Mouse (Mus musculus) c-Kit-positive CD71-negative TER-119-negative erythroid progenitor cells, embryonic 14.5 days (primary cell): ENCODE results near the gene Trp53rkb.
"Not testable (repeated sequence)": the region's sequence is repeated elsewhere in the genome, so short reads cannot be mapped to it uniquely, and the experiment has no call there.

ENCODE experiments used
- DNase-seq: peaks from one replicate; pipeline ENCODE4 v3.0.0-alpha.2; 2013; ENCODE audit warnings: low read depth

The Trp53rkb gene

GRCm38 (mm10) chr2:166792355-166792754 lies at the start of gene Trp53rkb:
Gene Trp53rkb, plus strand, starts transcription at chr2:166792531.
- DNase-seq = no peak

- no peak for DNase-seq
These were observed 48.8 kb upstream of the Trp53rkb start for GRCm38 (mm10) chr2:166743504-166743903.

DNA sequence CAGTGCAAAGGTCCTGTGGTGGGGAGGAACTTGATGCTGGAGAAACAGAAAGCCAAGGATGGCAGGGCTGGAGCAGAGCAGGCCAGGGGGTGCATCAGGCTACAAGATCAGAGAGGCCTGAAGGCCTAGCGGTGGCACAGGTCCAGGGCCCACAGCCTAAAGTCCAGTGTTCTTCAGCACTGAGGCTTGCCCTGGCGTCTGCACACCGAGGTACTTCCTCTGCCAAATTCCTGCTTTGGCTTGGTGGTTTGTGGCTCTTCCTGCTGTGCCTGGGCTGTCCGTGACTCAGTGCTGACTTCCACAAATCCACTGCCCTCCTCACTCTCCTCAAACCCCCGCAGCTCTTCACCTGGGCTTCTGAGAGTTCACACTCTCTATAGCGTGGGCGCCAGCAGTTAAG lies 47.9 kb upstream of the Trp53rkb start:
- no peak for DNase-seq

- DNase-seq = no peak
These were observed 46.5 kb upstream of the Trp53rkb start for GRCm38 (mm10) chr2:166745849-166746248.

DNA sequence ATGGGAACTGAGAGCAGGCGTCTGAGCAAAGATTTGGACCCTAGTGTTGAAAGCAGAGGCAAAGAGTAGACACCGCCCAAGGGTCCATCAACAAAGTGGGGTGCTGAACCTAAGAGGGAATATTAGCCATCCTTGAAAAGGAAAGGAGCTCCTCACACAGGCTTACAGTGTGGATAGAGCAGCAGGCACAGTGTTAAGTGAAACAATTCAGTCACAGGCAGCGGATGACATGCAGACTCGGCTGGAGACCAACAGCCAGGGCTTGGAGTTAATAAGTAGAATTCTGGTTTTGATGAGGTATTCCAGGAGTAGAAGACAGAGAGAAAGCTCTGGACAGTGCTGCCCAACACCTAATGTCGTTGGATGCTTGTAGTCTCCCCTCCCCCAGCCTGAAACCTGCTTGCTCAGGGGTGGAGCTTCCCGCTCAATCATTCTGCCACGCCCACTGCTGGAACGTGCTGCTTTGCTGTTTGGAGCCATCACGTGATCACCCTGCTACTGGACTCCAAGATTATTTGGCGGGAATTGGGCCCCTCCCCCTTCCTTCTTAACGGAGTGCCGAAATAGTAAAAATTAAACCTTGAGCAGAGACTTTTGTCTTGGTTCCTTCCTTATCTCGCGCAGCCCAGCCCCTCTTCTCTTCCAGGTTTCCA lies 45.9 kb upstream of the Trp53rkb start:
- not testable (repeated sequence) for DNase-seq

GRCm38 (mm10) chr2:166750620-166751191 lies 41.6 kb upstream of the Trp53rkb start:
- DNase-seq = no peak

DNA sequence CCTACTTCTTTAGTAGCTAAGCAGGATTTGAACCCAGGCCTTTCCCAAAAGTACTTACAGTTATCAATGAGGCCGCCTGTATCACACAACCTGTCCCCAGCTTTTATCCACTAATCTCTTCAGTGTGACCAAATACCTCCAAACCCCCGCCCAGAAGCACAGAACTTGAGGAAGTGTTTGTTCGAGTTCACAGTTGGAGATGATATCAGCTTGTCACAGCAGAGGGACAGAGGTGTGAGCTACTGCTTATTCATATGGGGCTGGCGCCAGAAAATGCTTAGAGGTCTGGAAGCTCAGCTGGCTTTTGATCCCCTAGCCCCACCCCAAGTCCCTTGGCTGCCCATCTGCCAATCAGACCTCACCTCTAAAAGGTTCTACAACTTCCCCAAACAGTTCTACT lies 38.1 kb upstream of the Trp53rkb start:
- DNase-seq = no peak

DNA sequence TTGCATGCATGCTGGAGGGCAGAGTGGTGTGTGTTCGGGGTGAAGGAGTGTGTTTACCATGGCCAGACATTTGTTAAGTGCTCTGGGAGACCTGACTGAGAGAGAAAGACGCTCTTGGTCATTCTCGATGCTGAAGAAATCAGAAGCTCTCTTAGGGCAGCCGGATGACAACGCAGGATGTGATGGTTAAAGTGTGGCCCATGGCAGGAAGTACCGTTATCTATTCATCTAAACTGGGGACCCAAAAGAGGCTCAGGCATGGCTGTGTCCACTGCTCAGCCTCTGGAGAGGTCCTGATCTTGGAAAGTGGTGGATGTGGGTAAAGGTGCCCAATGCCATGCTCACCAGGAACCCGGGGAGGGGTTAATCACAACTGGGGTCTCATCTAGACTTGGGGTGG lies 37.6 kb upstream of the Trp53rkb start:
- DNase-seq = no peak

- no peak for DNase-seq
These were observed 34.4 kb upstream of the Trp53rkb start for GRCm38 (mm10) chr2:166757969-166758368.

DNA sequence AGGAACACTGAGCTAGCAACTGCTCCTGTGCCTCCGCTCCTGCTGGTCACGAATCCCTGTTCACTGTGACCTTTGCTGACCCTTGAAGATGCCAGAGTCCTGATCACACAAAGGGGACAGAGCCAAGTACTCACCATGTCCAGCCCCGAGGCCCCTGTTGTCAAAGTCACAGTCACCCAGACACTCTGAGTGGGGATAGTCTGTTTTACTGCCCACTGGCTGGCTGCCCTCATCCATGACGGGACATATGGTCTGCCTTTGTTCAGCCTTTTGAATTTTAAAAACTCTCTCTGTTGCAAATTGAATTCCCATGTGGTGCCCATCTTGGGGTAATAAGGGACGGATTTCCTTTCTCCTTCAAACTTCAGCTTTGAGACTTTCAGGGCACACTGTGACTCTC lies 28.3 kb upstream of the Trp53rkb start:
- DNase-seq = no peak

DNA sequence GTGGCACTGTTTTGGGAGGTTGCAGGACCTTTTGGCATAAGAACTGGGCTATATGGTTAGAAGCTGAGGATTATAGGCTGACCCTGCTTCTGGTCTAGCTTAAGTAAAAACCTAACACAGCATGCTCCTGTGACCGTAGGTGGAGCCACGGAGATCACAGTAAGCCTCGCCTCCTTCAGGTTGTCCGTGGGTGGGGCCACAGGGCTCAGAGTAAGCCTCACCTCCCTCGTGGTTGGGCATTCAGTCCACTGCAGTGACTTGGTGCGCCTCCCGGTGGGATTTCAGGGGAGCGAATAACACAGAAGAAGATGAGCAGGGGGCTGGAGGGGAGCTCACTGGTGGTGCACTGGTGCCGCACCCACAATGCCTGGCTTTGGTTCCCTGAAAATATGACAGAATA lies 24.7 kb upstream of the Trp53rkb start:
- no peak for DNase-seq

DNA sequence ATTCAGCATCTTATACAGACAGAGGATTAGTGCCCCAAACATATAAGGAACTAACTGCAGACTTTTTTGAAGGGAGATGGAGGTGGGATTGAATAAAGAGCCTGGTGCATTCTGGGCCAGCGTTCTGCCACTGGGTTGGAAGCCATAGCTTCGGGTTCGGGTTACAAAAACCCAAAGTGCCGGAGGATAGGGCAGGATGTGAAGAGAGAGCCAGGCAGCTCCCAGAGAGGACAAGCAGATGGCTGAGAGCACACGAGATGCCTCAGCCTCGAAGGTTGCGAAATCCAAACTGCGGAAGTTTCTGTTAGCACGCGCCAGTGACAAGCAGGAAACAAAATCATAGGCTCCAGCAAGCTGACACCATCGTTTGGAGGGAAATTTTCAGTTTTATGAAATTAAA lies 20.9 kb upstream of the Trp53rkb start:
- DNase-seq = no peak

GRCm38 (mm10) chr2:166773587-166773986 lies 18.7 kb upstream of the Trp53rkb start:
- no peak for DNase-seq

DNA sequence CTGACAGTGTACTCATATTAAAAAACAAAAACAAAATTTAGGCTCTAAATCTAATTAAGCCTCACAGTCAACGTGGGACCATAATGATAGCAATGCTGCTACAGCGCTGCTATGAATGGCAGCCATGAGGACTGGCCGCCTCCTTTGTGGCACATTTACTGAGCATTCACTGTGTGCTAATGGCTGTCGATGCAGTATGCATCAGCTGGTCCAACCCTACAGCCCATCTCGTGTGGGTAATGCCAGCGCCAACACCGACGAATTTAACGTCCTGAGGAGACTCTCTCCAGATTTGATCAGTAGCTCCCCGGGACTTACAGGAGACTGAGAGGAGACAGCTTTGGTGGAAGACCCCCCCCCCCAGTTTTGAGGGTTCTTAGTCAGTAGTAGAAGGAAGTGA lies 18.1 kb upstream of the Trp53rkb start:
- no peak for DNase-seq

- no peak for DNase-seq
These were observed 16.9 kb upstream of the Trp53rkb start for GRCm38 (mm10) chr2:166775357-166775893.

DNA sequence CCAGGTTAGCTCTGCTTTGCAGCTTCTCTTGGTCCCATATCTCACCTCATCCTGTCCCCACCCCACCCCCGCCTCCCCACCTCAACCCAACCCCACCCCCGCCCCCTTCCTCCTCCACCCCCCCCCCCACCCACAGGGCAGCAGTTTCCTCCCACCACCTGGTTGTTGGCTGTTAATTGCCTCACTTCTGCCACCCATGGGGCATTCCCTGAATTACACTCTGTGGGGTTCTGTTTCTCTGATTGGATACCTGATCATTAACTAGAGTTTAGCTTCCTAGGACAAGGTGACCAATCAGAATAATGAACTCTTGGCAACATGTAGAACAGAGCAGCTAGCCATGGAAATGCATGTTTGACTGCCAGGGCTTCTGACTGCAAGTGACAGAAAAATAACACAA lies 16.1 kb upstream of the Trp53rkb start:
- no peak for DNase-seq

DNA sequence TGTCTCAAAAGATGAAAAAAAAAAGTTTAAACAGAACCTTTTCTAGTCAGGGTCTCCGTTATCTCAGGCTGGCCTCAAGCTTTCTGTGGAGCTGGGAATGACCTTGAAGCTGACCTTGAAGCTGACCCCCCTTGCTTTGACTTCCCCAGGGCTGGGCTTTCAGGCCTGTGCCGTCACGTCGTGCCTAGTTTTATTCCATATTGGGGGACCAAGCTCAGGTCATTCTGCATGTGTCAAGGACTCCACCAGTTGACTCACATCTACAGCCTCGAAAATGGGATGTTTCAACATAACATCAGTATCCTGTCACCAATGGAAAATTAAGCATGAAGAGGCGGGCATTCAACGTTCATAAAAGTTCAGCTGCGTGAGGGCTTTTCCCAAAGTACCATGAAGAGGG lies 12.4 kb upstream of the Trp53rkb start:
- no peak for DNase-seq

GRCm38 (mm10) chr2:166780980-166781578 lies 11.3 kb upstream of the Trp53rkb start:
- no peak for DNase-seq

DNA sequence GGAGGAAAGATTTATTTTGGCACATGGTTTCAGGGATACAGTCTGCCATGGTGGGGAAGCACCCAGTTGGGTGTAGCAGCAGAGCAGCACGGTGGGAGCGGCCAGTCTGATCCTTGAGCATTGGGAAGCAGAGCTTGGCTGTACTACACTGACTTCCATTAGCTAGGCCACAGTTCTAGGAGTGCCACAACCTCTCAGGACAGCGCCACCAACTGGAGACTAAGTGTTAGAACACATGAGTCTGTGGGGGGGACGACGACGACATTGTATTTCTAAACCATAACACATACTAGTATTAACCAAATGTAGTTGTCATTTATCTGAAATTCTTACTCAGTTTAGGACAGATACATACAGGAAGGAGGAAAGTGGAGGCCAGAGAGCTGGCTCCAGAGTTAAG lies 8.0 kb upstream of the Trp53rkb start:
- no peak for DNase-seq

DNA sequence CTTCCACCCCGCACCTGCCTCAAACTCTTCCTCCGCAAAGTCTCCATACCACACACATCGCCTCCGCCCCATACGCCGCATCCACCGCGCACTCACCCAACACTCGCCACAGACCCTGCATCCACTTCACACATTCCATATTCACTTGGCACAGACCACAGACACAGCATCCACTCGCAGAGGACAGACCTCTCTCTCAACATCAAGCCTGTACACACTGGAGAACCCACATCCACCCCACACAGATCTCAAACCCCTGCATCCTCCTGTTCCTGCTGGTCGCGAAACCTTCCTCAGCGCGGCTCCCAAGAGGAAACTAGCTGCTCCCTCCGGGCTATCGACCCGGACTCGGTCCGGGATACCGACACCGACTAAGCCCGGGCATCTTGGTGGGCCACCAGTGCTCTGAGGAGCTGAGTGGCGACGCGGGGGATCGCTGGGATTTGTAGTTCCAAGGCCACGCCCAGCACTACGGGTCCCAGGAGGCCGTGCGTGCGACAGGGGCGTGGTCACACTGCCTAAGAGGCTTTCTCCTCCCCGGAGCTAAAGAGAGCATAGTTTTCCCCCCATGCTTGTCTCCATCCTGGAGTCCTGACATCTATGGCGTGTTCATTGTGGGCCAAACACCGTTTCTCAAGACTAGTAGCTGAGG lies 5.9 kb upstream of the Trp53rkb start:
- peak; percentile 88 for DNase-seq

DNA sequence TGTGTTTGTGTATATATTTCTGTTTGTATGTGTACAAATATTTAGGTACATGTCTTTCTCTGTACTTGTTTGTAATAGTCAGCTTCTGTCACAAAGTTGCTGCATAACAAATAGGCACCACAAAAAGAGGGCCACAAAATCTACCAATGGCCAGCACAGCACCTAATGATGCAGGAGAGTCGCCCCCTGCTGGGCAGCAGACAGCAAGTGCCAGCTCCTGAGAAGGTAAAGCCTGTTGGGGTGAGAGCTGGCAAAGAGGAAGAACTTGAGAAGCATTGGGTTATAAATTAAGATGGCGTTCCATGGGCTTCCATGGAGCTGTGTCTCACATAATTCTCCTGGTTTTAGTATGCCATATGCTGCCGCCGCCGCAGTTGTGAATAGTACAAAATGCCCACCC lies 593 bp upstream of the Trp53rkb start:
- DNase-seq = no peak

DNA sequence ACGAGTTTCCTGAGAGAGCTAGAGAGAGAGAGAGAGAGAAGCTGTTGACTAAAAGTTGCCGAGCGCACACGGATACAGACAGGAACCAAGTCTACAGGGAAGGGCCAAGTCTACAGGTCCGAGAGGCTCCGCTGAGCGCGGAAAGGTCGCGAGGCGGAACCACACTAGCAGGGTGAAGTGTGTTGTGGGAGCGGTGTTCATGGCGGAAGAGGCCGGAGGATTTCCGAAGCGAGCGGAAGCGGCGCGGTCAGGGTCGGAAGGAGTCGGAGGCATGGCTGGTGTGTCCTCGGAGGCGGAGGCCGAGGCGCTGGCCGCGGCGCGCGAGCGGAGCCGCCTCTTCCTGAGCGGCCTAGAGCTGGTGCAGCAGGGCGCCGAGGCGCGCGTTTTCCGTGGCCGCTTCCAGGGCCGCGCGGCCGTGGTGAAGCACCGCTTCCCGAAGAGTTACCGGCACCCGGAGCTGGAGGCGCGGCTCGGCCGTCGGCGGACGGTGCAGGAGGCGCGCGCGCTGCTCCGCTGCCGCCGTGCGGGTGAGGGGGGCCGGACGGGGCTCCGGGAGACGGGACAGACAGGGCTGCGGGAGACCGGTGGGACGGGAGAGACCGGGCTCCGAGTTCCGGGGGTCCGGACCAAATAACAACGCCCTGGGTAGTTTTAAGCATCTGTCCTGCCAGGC lies 1.3 kb downstream of the Trp53rkb start:
- DNase-seq = peak; percentile 72
